Mouse (Mus musculus): ENCODE data around the gene Fam129c. TPM values are rescaled to one million over a fixed set of nuclear protein-coding genes. Genes with fewer than 3 reads are reported as not detected.

The Fam129c gene
- polyA plus RNA-seq, 1 experiment from 2014 or later = 1.6 TPM

- Histone ChIP-seq H3K36me3 (ENCODE audit: control insufficient read depth, insufficient read depth) (no peaks in the 10 kb centered on the region), H3K4me1 (ENCODE audit: control insufficient read depth, low read depth, low read length) (peaks cover 20% of the 10 kb centered on the region), H3K4me3 (ENCODE audit: low read depth, low read length) (no peak overlapping the region), H3K9ac (ENCODE audit: low read depth, low read length) (no peak overlapping the region), H3K4me2 (ENCODE audit: low read depth, low read length) (no peak overlapping the region), H3K27me3 (ENCODE audit: control insufficient read depth, insufficient read depth, low read depth, low read length) (peaks cover 40% of the 10 kb centered on the region), H3K9me3 (replicated peaks; ENCODE audit: control insufficient read depth, low read length) (no peaks in the 10 kb centered on the region), H3K27ac (ENCODE audit: low read length) (no peak overlapping the region)
- no peak for ATAC-seq (ENCODE audit: low read depth)
- WGBS (ENCODE audit: insufficient replicate concordance) = 82% methylated on average over 5 of the region's 5 CpGs
These were observed 36.7 kb upstream of the Fam129c start for GRCm38 (mm10) chr8:71560765-71561164.

GRCm38 (mm10) chr8:71561401-71561800, 36.0 kb upstream of the Fam129c start:
- no peak overlapping the region for H3K9ac ChIP-seq (ENCODE audit: low read depth, low read length)
- no peak overlapping the region for H3K4me2 ChIP-seq (ENCODE audit: low read depth, low read length)
- H3K9me3 ChIP-seq (replicated peaks; ENCODE audit: control insufficient read depth, low read length) = no peaks in the 10 kb centered on the region
- ATAC-seq (ENCODE audit: low read depth) = no peak
- H3K4me3 ChIP-seq (ENCODE audit: low read depth, low read length) = no peak overlapping the region
- no peaks in the 10 kb centered on the region for H3K36me3 ChIP-seq (ENCODE audit: control insufficient read depth, insufficient read depth)
- no peak overlapping the region for H3K27ac ChIP-seq (ENCODE audit: low read length)
- H3K27me3 ChIP-seq (ENCODE audit: control insufficient read depth, insufficient read depth, low read depth, low read length) = peaks cover 40% of the 10 kb centered on the region
- WGBS (ENCODE audit: insufficient replicate concordance) = 4% methylated on average over 15 of the region's 15 CpGs
- H3K4me1 ChIP-seq (ENCODE audit: control insufficient read depth, low read depth, low read length) = peaks cover 20% of the 10 kb centered on the region

- Histone ChIP-seq H3K9me3 (replicated peaks; ENCODE audit: control insufficient read depth, low read length) (no peaks in the 10 kb centered on the region), H3K4me1 (ENCODE audit: control insufficient read depth, low read depth, low read length) (peaks cover 20% of the 10 kb centered on the region), H3K4me3 (ENCODE audit: low read depth, low read length) (peak overlapping the region; percentile 28), H3K36me3 (ENCODE audit: control insufficient read depth, insufficient read depth) (no peaks in the 10 kb centered on the region), H3K27me3 (ENCODE audit: control insufficient read depth, insufficient read depth, low read depth, low read length) (peaks cover 34% of the 10 kb centered on the region), H3K9ac (ENCODE audit: low read depth, low read length) (no peak overlapping the region), H3K4me2 (ENCODE audit: low read depth, low read length) (peak overlapping the region; percentile 45), H3K27ac (ENCODE audit: low read length) (no peak overlapping the region)
- WGBS (ENCODE audit: insufficient replicate concordance) = 1% methylated on average over 33 of the region's 33 CpGs
- 0 out of 2 replicates have a peak, but pooled peaks have one; percentile 35 for ATAC-seq (ENCODE audit: low read depth)
These were observed 34.7 kb upstream of the Fam129c start for GRCm38 (mm10) chr8:71562751-71563150.

GRCm38 (mm10) chr8:71563992-71564391, 33.5 kb upstream of the Fam129c start:
- H3K27ac ChIP-seq (ENCODE audit: low read length) = no peak overlapping the region
- no peak overlapping the region for H3K4me3 ChIP-seq (ENCODE audit: low read depth, low read length)
- 68% methylated on average over 4 of the region's 4 CpGs for WGBS (ENCODE audit: insufficient replicate concordance)
- no peak overlapping the region for H3K9ac ChIP-seq (ENCODE audit: low read depth, low read length)
- H3K36me3 ChIP-seq (ENCODE audit: control insufficient read depth, insufficient read depth) = no peaks in the 10 kb centered on the region
- H3K4me1 ChIP-seq (ENCODE audit: control insufficient read depth, low read depth, low read length) = peaks cover 12% of the 10 kb centered on the region
- no peaks in the 10 kb centered on the region for H3K9me3 ChIP-seq (replicated peaks; ENCODE audit: control insufficient read depth, low read length)
- ATAC-seq (ENCODE audit: low read depth) = no peak
- H3K27me3 ChIP-seq (ENCODE audit: control insufficient read depth, insufficient read depth, low read depth, low read length) = peaks cover 27% of the 10 kb centered on the region
- no peak overlapping the region for H3K4me2 ChIP-seq (ENCODE audit: low read depth, low read length)

- no peak within 1 kb of the TSS for H3K9ac ChIP-seq (ENCODE audit: low read depth, low read length)
- WGBS (ENCODE audit: insufficient replicate concordance) = 65% methylated on average over 3 of the region's 3 CpGs
- H3K4me3 ChIP-seq (ENCODE audit: low read depth, low read length) = no peak within 1 kb of the TSS
- ATAC-seq (ENCODE audit: low read depth) = no peak
- peaks cover 19% of the 10 kb centered on the region for H3K4me1 ChIP-seq (ENCODE audit: control insufficient read depth, low read depth, low read length)
- peaks cover 30% of the 10 kb centered on the region for H3K27me3 ChIP-seq (ENCODE audit: control insufficient read depth, insufficient read depth, low read depth, low read length)
- no peaks in the 10 kb centered on the region for H3K9me3 ChIP-seq (replicated peaks; ENCODE audit: control insufficient read depth, low read length)
- no peaks in the 10 kb centered on the region for H3K36me3 ChIP-seq (ENCODE audit: control insufficient read depth, insufficient read depth)
- no peak within 1 kb of the TSS for H3K27ac ChIP-seq (ENCODE audit: low read length)
- no peak within 1 kb of the TSS for H3K4me2 ChIP-seq (ENCODE audit: low read depth, low read length)
These were observed 30.9 kb upstream of the Fam129c start, which contains the start of gene Nxnl1 for GRCm38 (mm10) chr8:71566501-71566900. Nxnl1 (minus strand) TSS chr8:71566601.

- H3K9ac ChIP-seq (ENCODE audit: low read depth, low read length) = no peak overlapping the region
- H3K27me3 ChIP-seq (ENCODE audit: control insufficient read depth, insufficient read depth, low read depth, low read length) = peaks cover 20% of the 10 kb centered on the region
- no peak overlapping the region for H3K27ac ChIP-seq (ENCODE audit: low read length)
- H3K4me2 ChIP-seq (ENCODE audit: low read depth, low read length) = no peak overlapping the region
- H3K36me3 ChIP-seq (ENCODE audit: control insufficient read depth, insufficient read depth) = no peaks in the 10 kb centered on the region
- ATAC-seq (ENCODE audit: low read depth) = no peak
- no peak overlapping the region for H3K4me3 ChIP-seq (ENCODE audit: low read depth, low read length)
- peaks cover 17% of the 10 kb centered on the region for H3K4me1 ChIP-seq (ENCODE audit: control insufficient read depth, low read depth, low read length)
- 60% methylated on average over 7 of the region's 7 CpGs for WGBS (ENCODE audit: insufficient replicate concordance)
- no peaks in the 10 kb centered on the region for H3K9me3 ChIP-seq (replicated peaks; ENCODE audit: control insufficient read depth, low read length)
These were observed 29.9 kb upstream of the Fam129c start for GRCm38 (mm10) chr8:71567587-71567986.

GRCm38 (mm10) chr8:71568387-71568937, 29.0 kb upstream of the Fam129c start, which contains the start of gene Slc27a1:
Slc27a1 (plus strand) TSS chr8:71568882.
- ATAC-seq (ENCODE audit: low read depth) = no peak
- Histone ChIP-seq H3K9ac (ENCODE audit: low read depth, low read length) (peak within 1 kb of the TSS; percentile 42; the same call in 1 of the 2 replicates), H3K36me3 (ENCODE audit: control insufficient read depth, insufficient read depth) (no peaks in the 10 kb centered on the region), H3K27me3 (ENCODE audit: control insufficient read depth, insufficient read depth, low read depth, low read length) (peaks cover 14% of the 10 kb centered on the region), H3K4me1 (ENCODE audit: control insufficient read depth, low read depth, low read length) (peaks cover 13% of the 10 kb centered on the region; the same call in 1 of the 2 replicates), H3K9me3 (replicated peaks; ENCODE audit: control insufficient read depth, low read length) (no peaks in the 10 kb centered on the region), H3K4me3 (ENCODE audit: low read depth, low read length) (peak within 1 kb of the TSS; percentile 58), H3K27ac (ENCODE audit: low read length) (no peak within 1 kb of the TSS), H3K4me2 (ENCODE audit: low read depth, low read length) (peak within 1 kb of the TSS; percentile 70)
- WGBS (ENCODE audit: insufficient replicate concordance) = 27% methylated on average over 13 of the region's 13 CpGs

DNA sequence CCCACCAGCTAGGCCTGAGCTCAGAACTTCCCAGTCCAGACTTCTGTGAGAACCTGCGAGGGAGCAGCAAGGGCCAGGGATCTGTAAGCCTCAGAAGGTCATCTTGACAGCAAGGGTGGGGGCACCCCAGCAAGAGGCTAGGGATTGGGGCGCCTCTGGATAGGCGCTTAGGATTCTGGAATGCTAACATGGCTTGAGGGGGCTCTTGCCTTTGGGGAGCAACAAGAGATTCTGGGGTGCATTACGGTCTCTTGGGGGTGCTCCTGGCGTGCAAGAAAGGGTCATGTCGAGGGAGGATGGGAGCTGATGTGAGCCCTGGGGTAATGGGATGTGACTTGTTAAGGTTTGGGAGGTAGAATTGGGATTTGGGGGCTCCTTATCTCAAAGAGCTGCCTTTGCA, 28.5 kb upstream of the Fam129c start:
- WGBS (ENCODE audit: insufficient replicate concordance) = 46% methylated on average over 6 of the region's 6 CpGs
- no peak overlapping the region for H3K27ac ChIP-seq (ENCODE audit: low read length)
- H3K4me1 ChIP-seq (ENCODE audit: control insufficient read depth, low read depth, low read length) = peaks cover 13% of the 10 kb centered on the region; the same call in 1 of the 2 replicates
- H3K9ac ChIP-seq (ENCODE audit: low read depth, low read length) = no peak overlapping the region
- peaks cover 14% of the 10 kb centered on the region for H3K27me3 ChIP-seq (ENCODE audit: control insufficient read depth, insufficient read depth, low read depth, low read length)
- H3K9me3 ChIP-seq (replicated peaks; ENCODE audit: control insufficient read depth, low read length) = no peaks in the 10 kb centered on the region
- peak overlapping the region; percentile 58 for H3K4me3 ChIP-seq (ENCODE audit: low read depth, low read length)
- no peak for ATAC-seq (ENCODE audit: low read depth)
- H3K36me3 ChIP-seq (ENCODE audit: control insufficient read depth, insufficient read depth) = no peaks in the 10 kb centered on the region
- peak overlapping the region; percentile 70; the same call in 1 of the 2 replicates for H3K4me2 ChIP-seq (ENCODE audit: low read depth, low read length)
